Mouse (Mus musculus) layer of hippocampus, postnatal 14 days (tissue): Measurements from ENCODE around the gene Kif21b. TPM values are rescaled to one million over a fixed set of nuclear protein-coding genes. Genes with fewer than 3 reads are reported as not detected.

ENCODE experiments used
- DNase-seq, 2 experiments: peaks; one replicate each; pipeline ENCODE4 v3.0.0; 2021 to 2022; ENCODE audit warnings: low spot score in 2 of 2, mixed read lengths in 1 of 2
- total RNA-seq, 2 experiments: library from RNA; stranded (reverse); gene quantifications; 2 replicates each; pipeline ENCODE4 v1.2.3; 2021

The Kif21b gene
- total RNA-seq, 2 experiments from 2014 or later = 98.6 to 105 TPM

- DNase-seq = peak in 1 of 2 experiments; percentile 80
Measured at GRCm38 (mm10) chr1:136128416-136128815, 2.8 kb upstream of the Kif21b start.

GRCm38 (mm10) chr1:136128944-136129589 is 2.1 kb upstream of the Kif21b start:
- DNase-seq = no peak

GRCm38 (mm10) chr1:136130107-136130506 is 1.1 kb upstream of the Kif21b start:
- no peak for DNase-seq

- DNase-seq = peak in 1 of 2 experiments; percentile 71
Measured at GRCm38 (mm10) chr1:136131603-136132291, 558 bp downstream of the Kif21b start.

GRCm38 (mm10) chr1:136132386-136133201 is 1.4 kb downstream of the Kif21b start:
- no peak for DNase-seq

- no peak for DNase-seq
Measured at GRCm38 (mm10) chr1:136133570-136134240, 2.5 kb downstream of the Kif21b start.

- DNase-seq = no peak
Measured at GRCm38 (mm10) chr1:136134547-136134946, 3.4 kb downstream of the Kif21b start.

GRCm38 (mm10) chr1:136135046-136135445 is 3.9 kb downstream of the Kif21b start:
- no peak for DNase-seq

- no peak for DNase-seq
Measured at GRCm38 (mm10) chr1:136135777-136136444, 4.7 kb downstream of the Kif21b start.

GRCm38 (mm10) chr1:136136547-136136946 is 5.4 kb downstream of the Kif21b start:
- DNase-seq = no peak

GRCm38 (mm10) chr1:136137071-136137531 is 5.9 kb downstream of the Kif21b start:
- no peak for DNase-seq

GRCm38 (mm10) chr1:136137575-136137974 is 6.4 kb downstream of the Kif21b start:
- no peak for DNase-seq

- no peak for DNase-seq
Measured at GRCm38 (mm10) chr1:136138191-136138830, 7.1 kb downstream of the Kif21b start.

GRCm38 (mm10) chr1:136139990-136140640 is 8.9 kb downstream of the Kif21b start:
- DNase-seq = peak; percentile 80 to 88

- no peak for DNase-seq
Measured at GRCm38 (mm10) chr1:136141176-136141950, 10.2 kb downstream of the Kif21b start.

GRCm38 (mm10) chr1:136142336-136142735 is 11.1 kb downstream of the Kif21b start:
- peak; percentile 64 to 79 for DNase-seq

- peak in 1 of 2 experiments; percentile 64 for DNase-seq
Measured at GRCm38 (mm10) chr1:136143514-136143913, 12.3 kb downstream of the Kif21b start.

GRCm38 (mm10) chr1:136149702-136150101 is 18.5 kb downstream of the Kif21b start:
- no peak for DNase-seq

GRCm38 (mm10) chr1:136151371-136151770 is 20.2 kb downstream of the Kif21b start:
- no peak for DNase-seq
